Mouse (Mus musculus): Measurements from ENCODE around the gene Pitpnc1. TPM values are rescaled to one million over a fixed set of nuclear protein-coding genes. Genes with fewer than 3 reads are reported as not detected.
A peak's percentile ranks its signal among the peaks of the same experiment; 100 is the strongest.

The Pitpnc1 gene
- polyA plus RNA-seq, 1 experiment: 0.74 TPM

GRCm38 (mm10) chr11:107458286-107458685 lies 12.2 kb downstream of the Pitpnc1 start:
- Histone ChIP-seq H3K4me2 (ENCODE audit: low read depth) (no peak overlapping the region), H3K27me3 (ENCODE audit: control insufficient read depth, insufficient read depth, insufficient read length) (no peaks in the 10 kb centered on the region), H3K79me2 (ENCODE audit: control insufficient read depth, insufficient read depth) (no peaks in the 10 kb centered on the region), H3K4me3 (no peak overlapping the region), H3K36me3 (ENCODE audit: control insufficient read depth, insufficient read depth) (no peaks in the 10 kb centered on the region), H3ac (ENCODE audit: control insufficient read depth, insufficient read length) (no peak overlapping the region)
- TF ChIP-seq SRF (IDR thresholded peaks at IDR 0.05; ENCODE audit: control insufficient read depth, insufficient read length, low read depth) (no peak), TCF3 (IDR thresholded peaks at IDR 0.05; ENCODE audit: insufficient read length, low read depth) (no peak), POLR2A (IDR thresholded peaks at IDR 0.05; ENCODE audit: insufficient read length, low read depth) (no peak), REST (IDR thresholded peaks at IDR 0.05; ENCODE audit: insufficient read depth, insufficient read length) (no peak), CEBPB (IDR thresholded peaks at IDR 0.05; ENCODE audit: insufficient read depth, poor library complexity, severe bottlenecking) (no peak), POLR2AphosphoS2 (IDR thresholded peaks at IDR 0.05; ENCODE audit: insufficient read length, low read depth) (no peak), MAX (IDR thresholded peaks at IDR 0.05; ENCODE audit: low read depth) (no peak), E2F4 (IDR thresholded peaks at IDR 0.05; ENCODE audit: insufficient read depth) (no peak), MYOD1 (IDR thresholded peaks at IDR 0.05; ENCODE audit: control insufficient read depth in 1 of 3, insufficient read length in 2 of 3, low read depth in 2 of 3) (no peak), MYOG (IDR thresholded peaks at IDR 0.05; ENCODE audit: control insufficient read depth in 1 of 3, insufficient read depth in 1 of 3, insufficient read length in 2 of 3, low read depth in 2 of 3) (no peak)

- Histone ChIP-seq H3K4me3 (no peak overlapping the region), H3K27me3 (ENCODE audit: control insufficient read depth, insufficient read depth, insufficient read length) (no peaks in the 10 kb centered on the region), H3ac (ENCODE audit: control insufficient read depth, insufficient read length) (no peak overlapping the region), H3K79me2 (ENCODE audit: control insufficient read depth, insufficient read depth) (no peaks in the 10 kb centered on the region), H3K4me2 (ENCODE audit: low read depth) (no peak overlapping the region), H3K36me3 (ENCODE audit: control insufficient read depth, insufficient read depth) (no peaks in the 10 kb centered on the region)
- TF ChIP-seq TCF3 (IDR thresholded peaks at IDR 0.05; ENCODE audit: insufficient read length, low read depth): no peak
- TF ChIP-seq E2F4 (IDR thresholded peaks at IDR 0.05; ENCODE audit: insufficient read depth): no peak
- no peak for TF ChIP-seq CEBPB (IDR thresholded peaks at IDR 0.05; ENCODE audit: insufficient read depth, poor library complexity, severe bottlenecking)
- no peak for TF ChIP-seq MAX (IDR thresholded peaks at IDR 0.05; ENCODE audit: low read depth)
- TF ChIP-seq POLR2A (IDR thresholded peaks at IDR 0.05; ENCODE audit: insufficient read length, low read depth): no peak
- TF ChIP-seq POLR2AphosphoS2 (IDR thresholded peaks at IDR 0.05; ENCODE audit: insufficient read length, low read depth): no peak
- TF ChIP-seq TCF12 (IDR thresholded peaks at IDR 0.05; ENCODE audit: insufficient read depth, poor library complexity, severe bottlenecking): no peak
- TF ChIP-seq MYOG (IDR thresholded peaks at IDR 0.05; ENCODE audit: control insufficient read depth in 1 of 3, insufficient read depth in 1 of 3, insufficient read length in 2 of 3, low read depth in 2 of 3): no peak
- no peak for TF ChIP-seq MYOD1 (IDR thresholded peaks at IDR 0.05; ENCODE audit: control insufficient read depth in 1 of 3, insufficient read length in 2 of 3, low read depth in 2 of 3)
- no peak for TF ChIP-seq USF1 (IDR thresholded peaks at IDR 0.05; ENCODE audit: low read depth)
Measured at GRCm38 (mm10) chr11:107457282-107457681, 13.2 kb downstream of the Pitpnc1 start.

GRCm38 (mm10) chr11:107454546-107455462 lies 15.7 kb downstream of the Pitpnc1 start:
- no peaks in the 10 kb centered on the region for H3K36me3 ChIP-seq (ENCODE audit: control insufficient read depth, insufficient read depth)
- no peak for TF ChIP-seq MYOG (IDR thresholded peaks at IDR 0.05; ENCODE audit: control insufficient read depth in 1 of 3, insufficient read depth in 1 of 3, insufficient read length in 2 of 3, low read depth in 2 of 3)
- H3K79me2 ChIP-seq (ENCODE audit: control insufficient read depth, insufficient read depth): no peaks in the 10 kb centered on the region
- no peak overlapping the region for H3ac ChIP-seq (ENCODE audit: control insufficient read depth, insufficient read length)
- no peak overlapping the region for H3K4me3 ChIP-seq
- H3K27me3 ChIP-seq (ENCODE audit: control insufficient read depth, insufficient read depth, insufficient read length): no peaks in the 10 kb centered on the region
- no peak overlapping the region for H3K4me2 ChIP-seq (ENCODE audit: low read depth)

GRCm38 (mm10) chr11:107452053-107452452 lies 18.4 kb downstream of the Pitpnc1 start:
- Histone ChIP-seq H3K4me3 (no peak overlapping the region), H3K79me2 (ENCODE audit: control insufficient read depth, insufficient read depth) (no peaks in the 10 kb centered on the region), H3K27me3 (ENCODE audit: control insufficient read depth, insufficient read depth, insufficient read length) (no peaks in the 10 kb centered on the region), H3ac (ENCODE audit: control insufficient read depth, insufficient read length) (no peak overlapping the region), H3K36me3 (ENCODE audit: control insufficient read depth, insufficient read depth) (no peaks in the 10 kb centered on the region), H3K4me2 (ENCODE audit: low read depth) (no peak overlapping the region)
- no peak for TF ChIP-seq TCF3 (IDR thresholded peaks at IDR 0.05; ENCODE audit: insufficient read length, low read depth)

- Histone ChIP-seq H3ac (ENCODE audit: control insufficient read depth, insufficient read length) (no peak overlapping the region), H3K4me3 (no peak overlapping the region), H3K4me2 (ENCODE audit: low read depth) (peak overlapping the region; percentile 27), H3K36me3 (ENCODE audit: control insufficient read depth, insufficient read depth) (no peaks in the 10 kb centered on the region), H3K79me2 (ENCODE audit: control insufficient read depth, insufficient read depth) (no peaks in the 10 kb centered on the region), H3K27me3 (ENCODE audit: control insufficient read depth, insufficient read depth, insufficient read length) (no peaks in the 10 kb centered on the region)
- TF ChIP-seq MYOG (IDR thresholded peaks at IDR 0.05; ENCODE audit: control insufficient read depth in 1 of 3, insufficient read depth in 1 of 3, insufficient read length in 2 of 3, low read depth in 2 of 3) (no peak), E2F4 (IDR thresholded peaks at IDR 0.05; ENCODE audit: insufficient read depth) (no peak), REST (IDR thresholded peaks at IDR 0.05; ENCODE audit: insufficient read depth, insufficient read length) (no peak), MYOD1 (IDR thresholded peaks at IDR 0.05; ENCODE audit: control insufficient read depth in 1 of 3, insufficient read length in 2 of 3, low read depth in 2 of 3) (no peak), USF1 (IDR thresholded peaks at IDR 0.05; ENCODE audit: low read depth) (no peak), POLR2AphosphoS2 (IDR thresholded peaks at IDR 0.05; ENCODE audit: insufficient read length, low read depth) (no peak), CEBPB (IDR thresholded peaks at IDR 0.05; ENCODE audit: insufficient read depth, poor library complexity, severe bottlenecking) (no peak), SRF (IDR thresholded peaks at IDR 0.05; ENCODE audit: control insufficient read depth, insufficient read length, low read depth) (no peak), MAX (IDR thresholded peaks at IDR 0.05; ENCODE audit: low read depth) (no peak), TCF12 (IDR thresholded peaks at IDR 0.05; ENCODE audit: insufficient read depth, poor library complexity, severe bottlenecking) (no peak), POLR2A (IDR thresholded peaks at IDR 0.05; ENCODE audit: insufficient read length, low read depth) (no peak), TCF3 (IDR thresholded peaks at IDR 0.05; ENCODE audit: insufficient read length, low read depth) (no peak)
Measured at GRCm38 (mm10) chr11:107451106-107451505, 19.4 kb downstream of the Pitpnc1 start.
